Mouse (Mus musculus): ENCODE results near the gene Artn. TPM values are rescaled to one million over a fixed set of nuclear protein-coding genes. Genes with fewer than 3 reads are reported as not detected.

The Artn gene
- polyA plus RNA-seq, 1 experiment from 2014 or later: 1.1 TPM

DNA sequence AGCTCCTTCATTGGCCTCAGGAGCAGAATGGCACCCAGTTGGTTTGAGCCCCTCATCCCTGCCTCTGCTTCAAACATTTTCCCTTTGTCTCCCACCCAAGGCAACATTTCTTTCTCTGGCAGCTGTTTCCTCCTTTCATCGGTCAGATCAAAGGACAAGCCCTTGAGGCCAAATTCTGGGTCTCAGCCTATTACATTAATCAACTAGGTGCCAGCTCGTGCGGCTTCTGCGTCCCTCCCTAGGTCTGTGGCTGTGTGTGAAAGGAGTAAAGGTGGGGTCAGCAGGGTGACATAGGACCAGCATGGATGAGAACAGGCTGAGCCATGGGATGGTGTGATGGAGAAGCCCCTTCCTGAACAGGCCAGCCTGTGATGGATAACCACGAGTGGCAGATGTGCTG is 13.8 kb upstream of the Artn start:
- Histone ChIP-seq H3K4me1 (peaks cover 3% of the 10 kb centered on the region; the same call in 1 of the 2 replicates), H3K36me3 (0 out of 2 replicates have a peak, but pooled peaks cover 6% of the 10 kb centered on the region), H3K27me3 (replicated peaks) (no peaks in the 10 kb centered on the region), H3K9me3 (replicated peaks) (no peaks in the 10 kb centered on the region), H3K9ac (replicated peaks) (no peak overlapping the region), H3K27ac (replicated peaks) (no peak overlapping the region), H3K4me2 (no peak overlapping the region), H3K4me3 (replicated peaks) (no peak overlapping the region)
- ATAC-seq (ENCODE audit: low FRiP score): no peak
- WGBS: 11% methylated on average over 5 of the region's 5 CpGs

DNA sequence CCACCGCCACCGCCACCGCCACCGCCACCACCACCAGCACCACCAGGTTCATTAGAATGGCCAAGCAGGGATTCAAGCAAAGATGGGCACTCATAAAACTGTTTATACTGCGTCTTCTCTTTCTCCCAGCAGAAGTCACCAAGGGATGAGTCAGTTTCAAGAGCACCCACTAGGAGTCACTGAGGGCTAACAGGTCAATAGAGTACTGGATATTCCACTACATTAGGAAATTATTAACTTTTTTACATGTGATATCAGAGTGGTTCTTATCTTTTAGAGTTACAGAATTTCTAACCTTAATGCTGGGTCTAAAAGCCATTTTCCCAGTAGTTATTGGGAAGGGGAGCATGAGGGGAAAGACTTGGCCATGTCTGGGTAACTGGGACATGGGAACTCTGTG is 7.4 kb upstream of the Artn start:
- Histone ChIP-seq H3K27ac (replicated peaks) (no peak overlapping the region), H3K36me3 (peaks cover 11% of the 10 kb centered on the region), H3K9ac (replicated peaks) (no peak overlapping the region), H3K4me3 (replicated peaks) (no peak overlapping the region), H3K4me1 (no peaks in the 10 kb centered on the region), H3K4me2 (no peak overlapping the region), H3K9me3 (replicated peaks) (no peaks in the 10 kb centered on the region), H3K27me3 (replicated peaks) (no peaks in the 10 kb centered on the region)
- ATAC-seq (ENCODE audit: low FRiP score): no peak
- WGBS: 94% methylated on average over 5 of the region's 5 CpGs

DNA sequence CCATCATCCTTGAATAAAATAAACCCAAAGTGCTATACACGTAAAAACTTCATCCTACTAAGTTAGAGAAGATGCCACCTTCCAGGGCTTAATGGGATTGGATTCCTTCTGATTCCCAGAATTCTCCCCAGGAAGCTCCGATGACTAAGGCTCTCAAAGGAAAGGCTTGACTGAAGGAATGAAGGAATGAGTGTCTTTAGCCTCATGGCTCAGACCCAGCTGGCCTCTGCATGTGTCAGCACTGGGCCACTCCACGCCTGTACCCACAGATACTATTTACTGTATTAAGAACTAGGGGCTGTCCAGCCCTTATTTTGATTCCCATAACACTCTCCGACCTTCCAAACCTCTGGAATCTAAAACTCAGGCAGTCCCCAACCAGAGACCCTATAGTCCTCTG is 4.5 kb upstream of the Artn start:
- H3K4me3 ChIP-seq (replicated peaks): no peak overlapping the region
- H3K9ac ChIP-seq (replicated peaks): no peak overlapping the region
- peaks cover 20% of the 10 kb centered on the region for H3K27me3 ChIP-seq (replicated peaks)
- H3K36me3 ChIP-seq: peaks cover 5% of the 10 kb centered on the region
- 90% methylated on average over 4 of the region's 4 CpGs for WGBS
- H3K27ac ChIP-seq (replicated peaks): no peak overlapping the region
- H3K4me2 ChIP-seq: no peak overlapping the region
- no peaks in the 10 kb centered on the region for H3K9me3 ChIP-seq (replicated peaks)
- no peak for ATAC-seq (ENCODE audit: low FRiP score)
- peaks cover 11% of the 10 kb centered on the region for H3K4me1 ChIP-seq

DNA sequence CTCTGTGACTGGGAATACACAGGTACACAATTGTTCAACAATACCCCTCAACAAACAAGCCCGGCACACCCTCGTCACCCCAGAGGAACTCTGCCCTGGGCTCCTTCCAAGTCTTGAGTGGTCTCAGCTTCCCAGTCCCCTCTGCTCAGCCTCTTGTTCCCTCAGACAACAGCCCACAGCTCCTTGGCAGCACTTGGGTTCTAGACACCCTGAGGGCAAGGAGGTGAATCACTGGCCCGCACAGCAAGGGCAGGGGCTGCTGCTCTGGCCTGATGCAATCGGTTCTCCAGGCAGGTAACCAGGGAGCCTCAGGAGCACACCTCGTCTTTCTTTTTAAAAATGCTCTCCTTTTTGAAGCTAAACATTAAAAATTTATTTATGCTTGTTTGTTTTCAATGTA is 3.7 kb upstream of the Artn start:
- WGBS: 83% methylated on average over 5 of the region's 5 CpGs
- no peak overlapping the region for H3K9ac ChIP-seq (replicated peaks)
- H3K9me3 ChIP-seq (replicated peaks): no peaks in the 10 kb centered on the region
- peaks cover 19% of the 10 kb centered on the region for H3K4me1 ChIP-seq
- H3K4me2 ChIP-seq: no peak overlapping the region
- peaks cover 28% of the 10 kb centered on the region for H3K27me3 ChIP-seq (replicated peaks)
- H3K27ac ChIP-seq (replicated peaks): no peak overlapping the region
- H3K4me3 ChIP-seq (replicated peaks): no peak overlapping the region
- ATAC-seq (ENCODE audit: low FRiP score): no peak
- peaks cover 5% of the 10 kb centered on the region for H3K36me3 ChIP-seq

DNA sequence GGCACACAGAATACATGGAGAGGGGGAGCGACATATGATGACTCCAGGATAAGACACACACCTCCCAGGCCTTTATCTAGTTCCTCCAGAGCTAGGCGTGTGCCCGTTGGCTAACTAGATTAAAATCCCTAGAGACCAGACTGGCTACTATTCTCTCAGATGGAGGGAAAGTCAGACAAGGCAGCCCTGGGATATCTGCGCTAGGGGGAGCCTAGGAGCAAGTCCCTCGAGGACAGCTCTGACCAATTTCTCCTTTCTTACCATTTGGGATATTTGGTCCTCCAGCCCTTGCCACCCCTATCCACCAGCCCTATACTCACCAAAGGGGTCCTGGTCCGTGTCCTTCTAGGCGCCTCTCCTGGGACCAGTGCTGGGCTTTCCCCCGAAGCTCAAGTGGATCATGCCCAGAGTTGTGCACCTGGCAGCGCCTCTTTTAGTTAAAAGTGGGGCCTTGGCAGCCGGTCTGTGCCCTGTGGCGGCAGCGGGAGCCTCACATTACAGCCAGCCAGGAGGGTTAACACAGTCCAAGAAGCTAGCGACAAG is 793 bp downstream of the Artn start:
- Histone ChIP-seq H3K4me3 (replicated peaks) (peak overlapping the region; percentile 26), H3K27ac (replicated peaks) (no peak overlapping the region), H3K9me3 (replicated peaks) (no peaks in the 10 kb centered on the region), H3K27me3 (replicated peaks) (peaks cover 52% of the 10 kb centered on the region), H3K9ac (replicated peaks) (no peak overlapping the region), H3K4me2 (peak overlapping the region; percentile 58), H3K4me1 (peaks cover 38% of the 10 kb centered on the region), H3K36me3 (peaks cover 5% of the 10 kb centered on the region)
- 3% methylated on average over 13 of the region's 13 CpGs for WGBS
- ATAC-seq (ENCODE audit: low FRiP score): 0 out of 2 replicates have a peak, but pooled peaks have one; percentile 5

DNA sequence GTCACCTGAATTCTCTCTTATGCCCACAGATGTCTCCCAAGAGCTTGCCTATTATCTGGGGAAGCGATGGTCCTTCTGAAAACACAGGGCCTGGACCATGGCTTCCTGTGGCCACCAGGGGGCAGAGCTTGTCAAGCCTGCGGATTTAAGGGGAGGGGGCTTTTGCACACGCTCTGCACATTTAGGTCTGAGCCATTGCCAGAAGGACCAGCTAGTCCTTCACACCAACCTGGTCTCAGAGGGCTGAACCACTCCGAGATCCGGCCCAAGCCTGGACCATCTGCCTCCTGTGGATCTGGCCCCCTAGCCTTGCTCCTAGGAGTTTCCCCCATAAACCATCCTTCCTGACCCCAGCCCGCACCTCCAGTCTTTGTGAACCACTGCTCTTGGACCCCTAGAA is 1.3 kb downstream of the Artn start:
- peak overlapping the region; percentile 58 for H3K4me2 ChIP-seq
- no peak overlapping the region for H3K9ac ChIP-seq (replicated peaks)
- H3K27ac ChIP-seq (replicated peaks): no peak overlapping the region
- H3K9me3 ChIP-seq (replicated peaks): no peaks in the 10 kb centered on the region
- peaks cover 5% of the 10 kb centered on the region for H3K36me3 ChIP-seq
- peak; percentile 39 for ATAC-seq (ENCODE audit: low FRiP score)
- no peak overlapping the region for H3K4me3 ChIP-seq (replicated peaks)
- WGBS: 13% methylated on average over 6 of the region's 6 CpGs
- H3K4me1 ChIP-seq: peaks cover 38% of the 10 kb centered on the region
- peaks cover 52% of the 10 kb centered on the region for H3K27me3 ChIP-seq (replicated peaks)

DNA sequence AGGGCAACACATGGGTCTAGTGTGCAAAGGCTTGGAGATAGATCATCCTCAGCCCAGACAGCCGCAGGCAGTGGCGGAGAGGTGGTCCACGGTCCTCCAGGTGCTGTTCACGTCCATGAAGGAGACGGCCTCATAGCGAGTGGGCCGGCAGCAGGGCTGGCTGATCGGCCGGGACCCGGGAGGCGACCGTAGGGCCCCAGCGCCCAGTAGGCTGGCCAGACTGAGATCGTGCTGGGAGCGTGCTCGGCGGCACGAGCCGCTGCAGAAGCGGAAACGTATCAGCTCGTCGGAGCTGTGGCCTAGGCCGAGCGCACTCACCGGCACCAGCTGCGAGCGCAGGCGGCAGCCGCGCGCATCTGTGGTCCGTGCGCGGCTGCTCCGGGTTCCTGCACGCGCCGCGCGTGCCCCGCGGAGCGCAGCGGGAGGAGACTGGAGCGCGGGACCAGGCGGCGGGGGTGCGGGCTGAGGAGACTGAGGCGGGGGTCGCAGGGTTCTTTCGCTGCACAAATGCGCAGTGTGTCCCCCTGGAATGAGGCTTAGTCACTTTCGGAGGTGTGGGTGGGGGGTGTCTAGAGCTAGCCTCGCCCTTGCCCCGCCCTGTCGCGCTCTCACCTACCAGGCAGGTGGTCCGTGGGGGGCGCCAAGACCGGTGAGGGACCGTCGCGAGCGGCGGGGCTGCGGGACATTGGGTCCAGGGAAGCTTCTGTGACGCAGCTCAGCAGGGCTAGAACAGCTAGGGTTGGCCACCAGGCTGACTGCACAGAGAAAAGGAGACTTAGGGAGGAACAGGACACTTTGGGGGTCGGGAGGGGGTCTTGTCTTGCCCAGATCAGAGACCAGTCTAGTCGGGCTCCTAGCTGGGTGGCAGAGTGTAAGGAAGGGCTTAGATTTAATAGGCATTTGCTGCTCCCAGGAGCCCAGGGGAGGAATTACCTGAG is 2.7 kb downstream of the Artn start:
- Histone ChIP-seq H3K9me3 (replicated peaks) (no peaks in the 10 kb centered on the region), H3K4me3 (replicated peaks) (peak overlapping the region; percentile 51), H3K27ac (replicated peaks) (0 out of 2 replicates have a peak overlapping the region, but pooled peaks have one; percentile 0), H3K9ac (replicated peaks) (peak overlapping the region; percentile 64), H3K27me3 (replicated peaks) (peaks cover 52% of the 10 kb centered on the region), H3K4me1 (peaks cover 38% of the 10 kb centered on the region), H3K4me2 (peak overlapping the region; percentile 96), H3K36me3 (no peaks in the 10 kb centered on the region)
- ATAC-seq (ENCODE audit: low FRiP score): peak; percentile 76
- 2% methylated on average over 71 of the region's 71 CpGs for WGBS

DNA sequence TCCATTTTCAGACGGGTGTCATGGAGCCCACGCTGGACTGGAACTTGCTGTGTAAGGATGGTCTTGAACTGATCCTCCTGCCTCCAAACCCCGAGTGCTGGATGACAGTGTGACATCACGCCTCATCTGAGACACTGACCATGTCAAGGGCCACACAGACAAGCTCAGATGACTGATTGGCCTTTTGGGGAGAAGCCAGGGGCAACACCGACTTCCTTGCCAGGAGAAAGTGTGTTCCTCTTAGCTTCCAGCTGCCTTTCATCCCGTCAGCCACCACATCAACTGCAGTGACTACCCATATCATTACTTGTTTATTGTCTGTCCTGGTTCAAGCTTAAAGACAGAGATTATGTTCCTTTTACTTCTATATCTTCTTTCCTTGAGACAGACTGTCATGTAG is 4.6 kb downstream of the Artn start:
- Histone ChIP-seq H3K4me3 (replicated peaks) (no peak overlapping the region), H3K4me2 (no peak overlapping the region), H3K9ac (replicated peaks) (no peak overlapping the region), H3K36me3 (no peaks in the 10 kb centered on the region), H3K27me3 (replicated peaks) (peaks cover 40% of the 10 kb centered on the region), H3K4me1 (peaks cover 36% of the 10 kb centered on the region), H3K27ac (replicated peaks) (no peak overlapping the region), H3K9me3 (replicated peaks) (no peaks in the 10 kb centered on the region)
- ATAC-seq (ENCODE audit: low FRiP score): no peak
- 67% methylated on average over 5 of the region's 6 CpGs for WGBS

DNA sequence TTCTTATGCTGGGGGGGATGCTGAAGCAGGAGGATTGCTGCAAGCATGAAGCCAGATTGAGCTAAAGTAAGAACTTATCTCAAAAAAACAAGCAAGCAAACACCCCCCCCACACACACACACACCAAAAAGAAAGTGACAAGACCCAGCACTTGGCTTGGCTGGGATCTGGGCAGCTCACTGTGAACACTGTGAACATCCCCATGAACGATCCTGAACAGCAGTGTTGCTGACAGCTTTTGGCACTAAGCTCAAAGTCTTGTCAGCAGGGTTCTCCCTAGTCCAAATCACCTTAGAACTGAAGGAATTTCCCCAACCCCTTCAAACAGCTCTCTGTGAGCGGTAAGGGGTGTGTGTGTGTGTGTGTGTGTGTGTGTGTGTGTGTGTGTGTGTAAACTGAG is 6.1 kb downstream of the Artn start:
- Histone ChIP-seq H3K27ac (replicated peaks) (no peak overlapping the region), H3K27me3 (replicated peaks) (peaks cover 25% of the 10 kb centered on the region), H3K36me3 (no peaks in the 10 kb centered on the region), H3K9ac (replicated peaks) (no peak overlapping the region), H3K4me2 (no peak overlapping the region), H3K9me3 (replicated peaks) (no peaks in the 10 kb centered on the region), H3K4me1 (peaks cover 21% of the 10 kb centered on the region), H3K4me3 (replicated peaks) (no peak overlapping the region)
- WGBS: 73% methylated on average over 2 of the region's 2 CpGs
- ATAC-seq (ENCODE audit: low FRiP score): no peak

DNA sequence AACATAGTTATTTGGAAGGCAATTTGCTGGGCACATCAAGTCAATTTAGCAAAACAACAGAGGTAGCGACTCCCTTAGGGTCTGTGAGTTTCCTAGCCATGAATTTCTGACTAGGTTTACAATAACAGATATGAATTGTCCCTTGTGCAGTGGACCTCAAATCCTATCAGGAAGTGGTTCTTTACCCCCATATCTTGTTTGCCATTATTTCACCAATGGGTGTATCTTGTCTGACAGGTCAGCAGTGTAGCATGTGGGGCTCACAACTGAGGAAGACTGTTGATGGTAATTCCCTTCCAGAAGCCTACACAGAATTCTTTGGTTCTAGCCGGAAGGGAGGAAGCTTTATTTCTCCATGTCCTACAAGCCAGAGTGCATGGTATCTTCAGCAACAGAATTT is 8.2 kb downstream of the Artn start:
- Histone ChIP-seq H3K4me3 (replicated peaks) (no peak overlapping the region), H3K9me3 (replicated peaks) (no peaks in the 10 kb centered on the region), H3K4me1 (peaks cover 3% of the 10 kb centered on the region), H3K4me2 (no peak overlapping the region), H3K27me3 (replicated peaks) (peaks cover 13% of the 10 kb centered on the region), H3K36me3 (no peaks in the 10 kb centered on the region), H3K9ac (replicated peaks) (no peak overlapping the region), H3K27ac (replicated peaks) (no peak overlapping the region)
- 90% methylated on average over 2 of the region's 2 CpGs for WGBS
- ATAC-seq (ENCODE audit: low FRiP score): no peak

DNA sequence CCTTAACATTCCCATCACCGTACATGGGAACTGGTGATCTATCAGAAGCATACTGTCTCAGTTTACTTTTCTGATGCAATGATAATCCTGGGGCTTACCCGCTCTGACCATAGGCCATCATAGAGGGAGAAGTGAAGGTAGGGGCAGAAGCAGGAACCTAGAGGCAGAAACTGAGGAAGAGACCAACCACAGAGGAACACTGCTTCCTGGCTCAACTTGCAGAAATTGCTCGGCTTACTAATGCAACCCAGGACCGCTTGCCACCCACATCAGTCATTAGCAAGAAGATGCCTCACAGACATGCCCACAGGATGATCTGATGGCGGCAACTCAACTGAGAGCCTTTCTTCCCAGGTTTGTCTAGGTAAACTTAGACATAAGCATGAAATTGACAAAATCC is 10.8 kb downstream of the Artn start:
- Histone ChIP-seq H3K4me1 (peaks cover 16% of the 10 kb centered on the region), H3K27ac (replicated peaks) (no peak overlapping the region), H3K9me3 (replicated peaks) (no peaks in the 10 kb centered on the region), H3K4me2 (no peak overlapping the region), H3K36me3 (no peaks in the 10 kb centered on the region), H3K9ac (replicated peaks) (no peak overlapping the region), H3K27me3 (replicated peaks) (no peaks in the 10 kb centered on the region; the same call in 1 of the 2 replicates), H3K4me3 (replicated peaks) (no peak overlapping the region)
- WGBS: 91% methylated on average over 5 of the region's 5 CpGs
- ATAC-seq (ENCODE audit: low FRiP score): no peak

DNA sequence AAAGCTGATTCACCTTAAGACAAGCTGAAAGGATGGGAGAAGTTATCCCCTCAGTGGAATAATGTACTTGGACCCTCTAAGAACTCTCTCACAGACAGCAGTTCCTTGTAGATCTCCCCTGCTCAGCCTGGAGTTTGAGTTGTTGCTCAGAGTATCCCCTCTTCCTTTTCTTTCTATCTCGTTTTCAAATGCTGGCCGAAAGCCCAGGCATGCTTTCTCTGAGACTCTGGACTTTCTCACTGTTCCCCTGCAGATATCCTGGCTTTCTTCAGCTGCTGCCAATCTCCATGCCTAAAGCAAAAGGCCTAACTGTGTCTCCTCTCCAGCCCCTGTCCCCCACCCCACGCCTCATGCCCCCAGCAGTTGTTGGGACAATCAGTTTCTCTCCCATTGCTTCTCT is 11.3 kb downstream of the Artn start:
- Histone ChIP-seq H3K27ac (replicated peaks) (no peak overlapping the region), H3K27me3 (replicated peaks) (no peaks in the 10 kb centered on the region; the same call in 1 of the 2 replicates), H3K9ac (replicated peaks) (no peak overlapping the region), H3K36me3 (no peaks in the 10 kb centered on the region), H3K9me3 (replicated peaks) (no peaks in the 10 kb centered on the region), H3K4me2 (no peak overlapping the region), H3K4me3 (replicated peaks) (no peak overlapping the region), H3K4me1 (peaks cover 21% of the 10 kb centered on the region)
- no peak for ATAC-seq (ENCODE audit: low FRiP score)
- 78% methylated on average over 3 of the region's 3 CpGs for WGBS

Measured in neural tube, embryonic 15.5 days (tissue).